Mouse (Mus musculus) hematopoietic multipotent progenitor cell, adult 10-12 weeks (in vitro differentiated cells): ENCODE results near the gene Lsg1. TPM values are rescaled to one million over a fixed set of nuclear protein-coding genes. Genes with fewer than 3 reads are reported as not detected.

Experiments
- polyA plus RNA-seq: library from polyadenylated mRNA; stranded (reverse); fragments of >175 nt; gene quantifications from 2 replicates; pipeline ENCODE4 v1.2.3, GENCODE M21; 2012; ENCODE audit warnings: low replicate concordance

Gene Lsg1
- 2.1 and 7.3 TPM in 2 replicates for polyA plus RNA-seq

GRCm38 (mm10) chr16:30587494-30588327 lies at the start of gene Lsg1:
Lsg1 (minus strand) TSS chr16:30587592.

GRCm38 (mm10) chr16:30599491-30600268 lies 12.3 kb upstream of the Lsg1 start, which contains the start of gene Fam43a:
Fam43a (plus strand) TSS chr16:30599723.

GRCm38 (mm10) chr16:30550748-30551192 lies 36.6 kb downstream of the Lsg1 start, which contains the start of gene Tmem44:
Tmem44 (minus strand) TSS chr16:30550842.

Other genes starting within 250 kb of the Lsg1 start
- gene Atp13a3, start 181.6 kb downstream of the Lsg1 start, polyA plus RNA-seq: 54.0 and 87.8 TPM in 2 replicates
- 0.20 and 0.30 TPM in 2 replicates for gene Tmem44, start 36.8 kb downstream of the Lsg1 start, polyA plus RNA-seq
- gene Fam43a, start 12.1 kb upstream of the Lsg1 start, polyA plus RNA-seq: 59.1 and 108 TPM in 2 replicates